Mouse (Mus musculus) ZHBTc4 (cell line): ENCODE measurements around the gene Ddc.
A peak's percentile ranks its signal among the peaks of the same experiment; 100 is the strongest.

Source experiments
- DNase-seq: peaks from one replicate; pipeline ENCODE4 v3.0.0-alpha.2; 2011; ENCODE audit warnings: low read depth, low spot score

The Ddc gene

GRCm38 (mm10) chr11:11794626-11795025 is 103.3 kb downstream of the Ddc start:
- DNase-seq = no peak

GRCm38 (mm10) chr11:11788521-11788974 is 109.4 kb downstream of the Ddc start:
- peak; percentile 89 for DNase-seq

GRCm38 (mm10) chr11:11785457-11785856 is 112.5 kb downstream of the Ddc start:
- DNase-seq = no peak

GRCm38 (mm10) chr11:11781728-11782127 is 116.2 kb downstream of the Ddc start:
- DNase-seq = no peak

- DNase-seq = no peak
Observed at GRCm38 (mm10) chr11:11778345-11778744, 119.6 kb downstream of the Ddc start.

GRCm38 (mm10) chr11:11777796-11778195 is 120.1 kb downstream of the Ddc start:
- DNase-seq = no peak

- DNase-seq = no peak
Observed at GRCm38 (mm10) chr11:11777246-11777645, 120.7 kb downstream of the Ddc start.

- DNase-seq = no peak
Observed at GRCm38 (mm10) chr11:11776822-11777174, 121.1 kb downstream of the Ddc start.

- no peak for DNase-seq
Observed at GRCm38 (mm10) chr11:11776071-11776821, 121.7 kb downstream of the Ddc start.

- no peak for DNase-seq
Observed at GRCm38 (mm10) chr11:11774893-11775292, 123.1 kb downstream of the Ddc start.

GRCm38 (mm10) chr11:11774384-11774783 is 123.6 kb downstream of the Ddc start:
- no peak for DNase-seq

- DNase-seq = no peak
Observed at GRCm38 (mm10) chr11:11772196-11772595, 125.7 kb downstream of the Ddc start.

GRCm38 (mm10) chr11:11770691-11771090 is 127.3 kb downstream of the Ddc start:
- DNase-seq = no peak

GRCm38 (mm10) chr11:11769281-11769680 is 128.7 kb downstream of the Ddc start:
- DNase-seq = no peak

GRCm38 (mm10) chr11:11768057-11768456 is 129.9 kb downstream of the Ddc start:
- no peak for DNase-seq

GRCm38 (mm10) chr11:11766736-11767135 is 131.2 kb downstream of the Ddc start:
- no peak for DNase-seq

GRCm38 (mm10) chr11:11766105-11766504 is 131.8 kb downstream of the Ddc start:
- DNase-seq = no peak

GRCm38 (mm10) chr11:11765414-11765813 is 132.5 kb downstream of the Ddc start:
- no peak for DNase-seq
